Mouse (Mus musculus) spleen, adult 2 months (tissue): ENCODE measurements around the gene Bsn.

Experiments used
- CTCF ChIP-seq: fragments of 200-500 bp; IDR thresholded peaks from 2 replicates; pipeline ENCODE4 v1.5.1; 2011; ENCODE audit warnings: mild to moderate bottlenecking, inconsistent platforms; ENCODE audit not compliant: insufficient read depth, insufficient read length, insufficient replicate concordance; ENCODE audit errors: extremely low read depth
- POLR2A ChIP-seq: fragments of 200-500 bp; IDR thresholded peaks from 2 replicates; pipeline ENCODE4 v1.6.1; 2011; ENCODE audit warnings: low read depth, low read length, inconsistent platforms

- TF ChIP-seq POLR2A (no peak), CTCF (no peak)
Observed at GRCm38 (mm10) chr9:108069007-108069406, 121.2 kb downstream of the Bsn start.
